Mouse (Mus musculus) kidney, adult 2 months (tissue): ENCODE data around the gene Nol10.

Source experiments
- CTCF ChIP-seq: fragments of 200-500 bp; conservative IDR thresholded peaks from 2 replicates; pipeline ENCODE4 v1.5.1; 2011; ENCODE audit warnings: low read depth, mild to moderate bottlenecking, control low read depth, low read length, moderate library complexity, mixed read lengths; ENCODE audit not compliant: insufficient read depth, insufficient read length
- POLR2A ChIP-seq: fragments of 200-500 bp; IDR thresholded peaks from one replicate; pipeline ENCODE4 v1.6.1; 2011; ENCODE audit warnings: low read depth, low read length, control low read depth

- TF ChIP-seq CTCF, result no peak
- no peak for TF ChIP-seq POLR2A
Measured at GRCm38 (mm10) chr12:17450908-17451307, 102.7 kb downstream of the Nol10 start.
